Mouse (Mus musculus) CH12.LX (cell line): ENCODE results near the gene Vmn2r12.
"Not testable (repeated sequence)": the region's sequence is repeated elsewhere in the genome, so short reads cannot be mapped to it uniquely, and the experiment has no call there.

ENCODE experiments used
- CHD2 ChIP-seq: IDR thresholded peaks from 2 replicates; pipeline ENCODE4 v1.6.1; 2011; ENCODE audit warnings: low read length, improper control_type of control experiment
- CTCF ChIP-seq, 2 experiments: IDR thresholded peaks in 1 of 2; conservative IDR thresholded peaks in 1 of 2; 2 replicates each; pipeline ENCODE4 v1.5.1; 2011 to 2012; ENCODE audit warnings: low read depth in 2 of 2, low read length in 2 of 2, improper control_type of control experiment in 1 of 2, inconsistent platforms in 1 of 2, mild to moderate bottlenecking in 1 of 2, moderate library complexity in 1 of 2
- ELF1 ChIP-seq: IDR thresholded peaks from 2 replicates; pipeline ENCODE4 v1.6.1; 2014; ENCODE audit warnings: low read depth, mild to moderate bottlenecking, inconsistent platforms, low read length, improper control_type of control experiment
- EP300 ChIP-seq: IDR thresholded peaks from 2 replicates; pipeline ENCODE4 v1.6.1; 2011; ENCODE audit warnings: low read length, improper control_type of control experiment
- GABPA ChIP-seq: IDR thresholded peaks from 2 replicates; pipeline ENCODE4 v1.6.1; 2012; ENCODE audit warnings: low read depth, low read length, improper control_type of control experiment, inconsistent platforms; ENCODE audit not compliant: insufficient replicate concordance
- IRF4 ChIP-seq: IDR thresholded peaks from 2 replicates; pipeline ENCODE4 v1.6.1; 2014; ENCODE audit warnings: low read depth, mild to moderate bottlenecking, inconsistent platforms, low read length, improper control_type of control experiment
- KAT2A ChIP-seq: IDR thresholded peaks from 2 replicates; pipeline ENCODE4 v1.6.1; 2012; ENCODE audit warnings: low read length, improper control_type of control experiment, inconsistent platforms; ENCODE audit not compliant: insufficient replicate concordance
- MYC ChIP-seq: IDR thresholded peaks from 2 replicates; pipeline ENCODE4 v1.6.1; 2011; ENCODE audit warnings: low read depth, mild to moderate bottlenecking, improper control_type of control experiment, low read length
- NRF1 ChIP-seq: IDR thresholded peaks from 2 replicates; pipeline ENCODE4 v1.6.1; 2014; ENCODE audit warnings: low read depth, mild to moderate bottlenecking, inconsistent platforms, low read length, improper control_type of control experiment, moderate library complexity
- RCOR1 ChIP-seq: conservative IDR thresholded peaks from 2 replicates; pipeline ENCODE4 v1.6.1; 2012; ENCODE audit warnings: low read depth, mild to moderate bottlenecking, inconsistent platforms, low read length, improper control_type of control experiment
- SIN3A ChIP-seq: IDR thresholded peaks from 2 replicates; pipeline ENCODE4 v1.6.1; 2012; ENCODE audit warnings: low read length, improper control_type of control experiment, inconsistent platforms
- UBTF ChIP-seq: IDR thresholded peaks from 2 replicates; pipeline ENCODE4 v1.6.1; 2012; ENCODE audit warnings: low read depth, mild to moderate bottlenecking, inconsistent platforms, low read length, improper control_type of control experiment, moderate library complexity
- USF1 ChIP-seq: IDR thresholded peaks from 2 replicates; pipeline ENCODE4 v1.6.1; 2014; ENCODE audit warnings: low read depth, mild to moderate bottlenecking, inconsistent platforms, low read length, improper control_type of control experiment
- ZC3H11A ChIP-seq: IDR thresholded peaks from 2 replicates; pipeline ENCODE4 v1.6.1; 2012; ENCODE audit warnings: low read depth, mild to moderate bottlenecking, inconsistent platforms, low read length, improper control_type of control experiment

DNA sequence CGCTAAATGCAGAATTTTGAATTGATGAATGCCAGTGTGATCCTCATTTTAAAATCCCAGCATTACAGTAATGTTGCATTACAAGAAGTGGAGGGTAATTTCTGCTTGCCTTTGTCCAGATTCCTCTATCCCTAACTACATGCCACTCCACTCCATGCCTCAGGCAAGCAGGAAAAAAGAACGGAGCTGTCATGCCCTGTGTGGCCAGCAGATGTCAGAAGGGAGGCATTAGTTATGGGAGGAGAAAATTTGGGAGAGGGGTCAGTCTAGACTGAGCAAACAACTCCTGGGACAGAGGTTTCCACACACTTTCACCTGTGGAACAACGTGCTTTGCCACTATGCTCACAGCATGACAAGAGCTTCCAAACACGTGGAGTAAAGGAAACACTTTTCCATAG lies 25.7 kb downstream of the Vmn2r12 start:
- TF ChIP-seq KAT2A, IRF4, EP300, MYC, GABPA, UBTF, SIN3A, ELF1, CHD2, RCOR1, ZC3H11A, USF1, NRF1: not testable (repeated sequence)
- peak in 1 of 2 experiments; percentile 35; a peak in 2 of 4 replicates for TF ChIP-seq CTCF (conservative IDR thresholded peaks at IDR 0.05 in 1 of 2, IDR thresholded peaks at IDR 0.05 in 1 of 2; ENCODE audit: low read depth in 2 of 2, low read length in 2 of 2)
